Mouse (Mus musculus) neural tube, embryonic 11.5 days (tissue): ENCODE measurements around the gene Qpct. TPM values are rescaled to one million over a fixed set of nuclear protein-coding genes. Genes with fewer than 3 reads are reported as not detected.
"Not testable (repeated sequence)": the region's sequence is repeated elsewhere in the genome, so short reads cannot be mapped to it uniquely, and the experiment has no call there.

Source experiments
- ATAC-seq: fragments of 200-750 bp; cut with Nextera tagmentation; 2 replicates; pipeline ENCODE4 v1.8.0; 2017; ENCODE audit warnings: moderate number of reproducible peaks, mild to moderate bottlenecking, moderate TSS enrichment, moderate library complexity; ENCODE audit not compliant: insufficient read depth, low FRiP score, low TSS enrichment
- DNase-seq: peaks from one replicate; pipeline ENCODE4 v3.0.0-alpha.2; 2015; ENCODE audit warnings: low spot score
- H3K27ac ChIP-seq: fragments of 300-500 bp; sonication (generic); 2 replicates; pipeline ENCODE4 v1.5.1; 2014; ENCODE audit warnings: low read depth, mild to moderate bottlenecking, low read length
- H3K27me3 ChIP-seq: fragments of 300-500 bp; sonication (generic); 2 replicates; pipeline ENCODE4 v1.6.1; 2014; ENCODE audit warnings: mild to moderate bottlenecking, low read length, mixed read lengths; ENCODE audit not compliant: control insufficient read depth, insufficient read depth
- H3K36me3 ChIP-seq: fragments of 300-500 bp; sonication (generic); 2 replicates; pipeline ENCODE4 v1.6.1; 2014; ENCODE audit warnings: mild to moderate bottlenecking, low read length, moderate library complexity, mixed read lengths; ENCODE audit not compliant: control insufficient read depth, insufficient read depth
- H3K4me1 ChIP-seq: fragments of 300-500 bp; sonication (generic); 2 replicates; pipeline ENCODE4 v1.6.1; 2014; ENCODE audit warnings: low read length, mixed read lengths; ENCODE audit not compliant: control insufficient read depth, insufficient read depth
- H3K4me2 ChIP-seq: fragments of 300-500 bp; sonication (generic); 2 replicates; pipeline ENCODE4 v1.6.1; 2014; ENCODE audit warnings: low read depth, mild to moderate bottlenecking, moderate library complexity
- H3K4me3 ChIP-seq: fragments of 300-500 bp; sonication (generic); 2 replicates; pipeline ENCODE4 v1.5.1; 2014; ENCODE audit warnings: low read depth, low read length
- H3K9ac ChIP-seq: fragments of 300-500 bp; sonication (generic); 2 replicates; pipeline ENCODE4 v1.6.1; 2014; ENCODE audit warnings: mild to moderate bottlenecking, low read length
- H3K9me3 ChIP-seq: fragments of 300-500 bp; sonication (generic); 2 replicates; pipeline ENCODE4 v1.6.1; 2016; ENCODE audit warnings: low read length; ENCODE audit not compliant: control insufficient read depth
- WGBS: fragments of 180-500 bp; shearing (Covaris S2); extraction: QIAGEN DNeasy Blood & Tissue Kit; methylation state at CpG from one replicate; pipeline ENCODE4 v1.1.7; 2014; 5-methylcytosine and 5-hydroxymethylcytosine counted together
- polyA plus RNA-seq: library from polyadenylated mRNA; unstranded; fragments of >200 nt; fragmentation: Nextera tagmentation; extraction: Ambion mirVana; gene quantifications from 2 replicates; pipeline ENCODE4 v1.2.1, GENCODE M21; 2014

The Qpct gene
- polyA plus RNA-seq, 1 experiment from 2014 or later, result 6.4 TPM

DNA sequence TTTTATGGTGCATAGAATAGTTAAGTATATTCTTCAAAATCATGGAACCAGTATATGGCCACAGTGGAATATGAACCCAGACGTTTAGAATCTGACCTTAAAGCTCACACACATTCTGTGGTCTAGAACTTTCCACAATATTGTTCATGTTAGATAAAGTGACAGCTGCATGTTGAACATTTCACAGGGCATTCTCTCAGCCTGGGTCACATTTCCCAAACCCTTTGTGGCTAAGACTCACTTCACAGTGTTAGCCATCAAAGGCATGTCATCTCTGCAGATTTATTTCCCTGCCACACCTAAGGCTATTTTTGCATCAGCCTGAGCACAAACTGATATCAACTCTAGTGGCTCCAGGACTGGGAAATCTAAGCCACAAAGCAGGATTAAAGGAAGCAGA, 40.0 kb downstream of the Qpct start:
- Histone ChIP-seq H3K9ac (no peak overlapping the region), H3K27me3 (no peaks in the 10 kb centered on the region), H3K4me3 (no peak overlapping the region), H3K4me1 (no peaks in the 10 kb centered on the region), H3K4me2 (no peak overlapping the region), H3K36me3 (no peaks in the 10 kb centered on the region), H3K9me3 (no peaks in the 10 kb centered on the region), H3K27ac (no peak overlapping the region)
- ATAC-seq, result no peak
- DNase-seq, result no peak
- WGBS, result 64% methylated on average over 1 of the region's 1 CpGs

DNA sequence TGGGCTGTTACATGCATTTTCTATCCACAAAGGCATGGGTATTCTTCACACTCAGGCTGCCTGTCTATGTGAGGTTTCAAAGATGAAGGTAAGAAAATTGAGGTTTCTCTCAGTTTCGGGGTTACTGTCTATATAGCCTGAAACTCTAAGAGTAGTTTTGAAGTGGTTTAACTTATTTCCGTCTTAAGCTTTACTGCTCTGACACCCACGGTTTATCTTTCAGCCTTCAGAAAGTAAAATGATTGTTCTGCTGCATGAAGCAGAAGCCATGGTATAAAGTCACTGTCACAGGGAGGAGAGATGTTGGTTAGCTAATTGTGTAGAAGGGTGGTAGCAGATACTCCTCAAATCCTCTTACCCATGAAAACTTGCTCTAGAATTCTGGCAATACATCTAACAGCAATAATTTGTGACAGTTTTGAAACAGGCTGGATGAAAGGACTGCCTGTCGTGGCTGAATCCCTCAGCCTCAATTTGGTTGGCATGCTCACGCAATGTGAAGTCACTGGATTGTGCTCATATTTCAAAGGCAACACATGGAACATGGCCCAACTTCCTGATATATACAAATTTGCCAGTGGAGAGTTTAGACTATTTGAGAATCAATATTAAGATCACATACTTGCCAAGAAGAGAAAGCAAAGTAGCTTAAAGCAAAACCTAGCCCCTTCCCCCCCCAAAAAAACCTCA, 41.7 kb downstream of the Qpct start:
- 72% methylated on average over 5 of the region's 5 CpGs for WGBS
- no peak for ATAC-seq

DNA sequence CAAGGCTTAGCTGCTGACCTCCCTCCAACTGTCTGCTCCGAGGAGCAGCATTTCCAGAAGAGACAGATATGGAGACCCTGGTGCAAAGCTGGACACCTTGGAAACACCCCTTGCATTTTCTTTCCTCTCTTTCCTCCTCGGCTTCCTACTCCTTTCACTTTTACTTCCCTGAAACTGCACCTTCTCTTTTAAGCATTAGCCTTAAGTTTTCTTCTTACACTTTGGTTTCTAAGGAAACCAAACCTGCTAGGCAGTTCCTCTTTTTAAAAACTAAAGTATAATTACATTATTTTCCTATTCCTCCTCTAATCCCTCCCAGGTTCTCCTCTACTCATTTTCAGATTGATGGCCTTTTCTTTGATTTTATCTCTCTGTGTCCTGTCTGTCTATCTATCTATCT, 43.9 kb downstream of the Qpct start:
- Histone ChIP-seq H3K9ac (no peak overlapping the region), H3K4me2 (no peak overlapping the region), H3K27me3 (no peaks in the 10 kb centered on the region), H3K36me3 (no peaks in the 10 kb centered on the region), H3K27ac (no peak overlapping the region), H3K4me3 (no peak overlapping the region), H3K4me1 (no peaks in the 10 kb centered on the region), H3K9me3 (no peaks in the 10 kb centered on the region)
- WGBS, result 87% methylated on average over 2 of the region's 2 CpGs
- DNase-seq (no peak), ATAC-seq (no peak)

More for the DNA sequence above, 41.7 kb downstream of the Qpct start:
- Histone ChIP-seq H3K27me3 (no peaks in the 10 kb centered on the region), H3K36me3 (no peaks in the 10 kb centered on the region), H3K27ac (no peak overlapping the region), H3K9me3 (no peaks in the 10 kb centered on the region), H3K4me1 (no peaks in the 10 kb centered on the region), H3K9ac (no peak overlapping the region), H3K4me3 (no peak overlapping the region), H3K4me2 (no peak overlapping the region)
- no peak for DNase-seq

DNA sequence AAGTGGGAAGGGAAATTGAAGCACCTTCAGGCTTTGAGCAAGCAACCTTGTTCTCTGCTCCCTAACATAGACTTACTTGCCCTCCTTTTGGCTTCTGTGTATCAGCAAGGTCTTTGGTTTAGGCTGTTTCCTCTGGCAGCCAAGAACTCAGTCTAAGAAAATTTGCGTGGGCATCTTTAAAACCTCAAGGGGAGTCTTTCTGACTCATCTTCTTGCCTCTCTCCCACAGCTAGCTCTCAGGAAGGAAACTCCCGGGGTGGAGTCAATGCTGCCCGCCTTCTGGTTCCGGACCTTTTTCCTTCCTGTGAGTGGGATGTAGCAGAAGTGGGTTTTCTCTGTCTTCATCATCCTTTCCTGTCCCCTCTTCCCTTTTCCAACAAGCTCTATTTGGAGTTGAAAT, 48.2 kb downstream of the Qpct start:
- DNase-seq (no peak), ATAC-seq (no peak)
- no peaks in the 10 kb centered on the region for H3K27me3 ChIP-seq
- H3K9ac ChIP-seq, result no peak overlapping the region
- no peak overlapping the region for H3K27ac ChIP-seq
- no peaks in the 10 kb centered on the region for H3K4me1 ChIP-seq
- no peaks in the 10 kb centered on the region for H3K9me3 ChIP-seq
- 90% methylated on average over 4 of the region's 4 CpGs for WGBS
- no peak overlapping the region for H3K4me3 ChIP-seq
- no peaks in the 10 kb centered on the region for H3K36me3 ChIP-seq
- H3K4me2 ChIP-seq, result no peak overlapping the region

DNA sequence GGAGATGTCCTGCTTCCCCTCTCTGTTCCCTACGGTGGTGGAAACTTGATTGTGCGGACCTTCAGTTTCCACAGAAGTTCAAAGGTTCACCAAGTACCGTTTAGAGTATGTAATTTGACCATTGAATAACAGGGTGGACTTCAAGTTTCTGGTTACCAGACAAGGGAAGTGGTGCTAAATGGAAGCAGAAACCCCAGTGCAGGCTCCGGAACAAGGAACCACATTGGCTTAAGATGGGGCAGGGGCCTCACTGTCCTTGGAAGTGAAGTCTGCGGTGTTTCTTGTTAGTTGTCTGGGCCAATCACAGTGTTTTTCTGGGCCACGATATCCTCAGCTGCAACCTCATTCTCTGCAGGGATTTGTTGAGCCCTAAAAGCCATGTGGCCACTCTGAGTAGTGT, 56.5 kb downstream of the Qpct start:
- Histone ChIP-seq H3K4me3 (no peak overlapping the region), H3K36me3 (no peaks in the 10 kb centered on the region), H3K9me3 (no peaks in the 10 kb centered on the region), H3K27me3 (no peaks in the 10 kb centered on the region), H3K9ac (no peak overlapping the region), H3K4me1 (no peaks in the 10 kb centered on the region), H3K4me2 (no peak overlapping the region), H3K27ac (no peak overlapping the region)
- WGBS, result 87% methylated on average over 6 of the region's 6 CpGs
- no peak for DNase-seq
- no peak for ATAC-seq

DNA sequence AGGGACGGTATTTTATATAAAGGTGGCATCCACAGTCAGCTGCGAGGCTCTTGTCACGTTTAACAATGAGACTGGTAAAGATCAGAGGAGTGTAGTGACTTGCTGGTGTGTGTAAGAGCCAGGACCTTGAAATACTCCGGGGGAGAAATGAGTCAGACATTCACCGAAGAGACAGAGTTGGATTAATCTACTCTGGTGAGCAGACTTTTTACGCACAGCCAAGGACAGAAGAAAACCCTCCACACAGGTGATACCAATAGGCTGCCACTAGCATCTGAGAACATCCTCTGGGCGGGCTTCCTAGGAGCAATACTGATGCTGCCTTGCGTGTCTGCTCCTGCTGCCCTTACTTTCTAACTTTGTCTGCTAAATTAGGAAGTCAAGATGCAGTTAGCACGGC, 57.9 kb downstream of the Qpct start:
- Histone ChIP-seq H3K36me3 (no peaks in the 10 kb centered on the region), H3K27me3 (no peaks in the 10 kb centered on the region), H3K4me2 (no peak overlapping the region), H3K9ac (no peak overlapping the region), H3K4me3 (no peak overlapping the region), H3K9me3 (no peaks in the 10 kb centered on the region), H3K4me1 (no peaks in the 10 kb centered on the region), H3K27ac (no peak overlapping the region)
- DNase-seq (no peak), ATAC-seq (no peak)
- 77% methylated on average over 9 of the region's 9 CpGs for WGBS

DNA sequence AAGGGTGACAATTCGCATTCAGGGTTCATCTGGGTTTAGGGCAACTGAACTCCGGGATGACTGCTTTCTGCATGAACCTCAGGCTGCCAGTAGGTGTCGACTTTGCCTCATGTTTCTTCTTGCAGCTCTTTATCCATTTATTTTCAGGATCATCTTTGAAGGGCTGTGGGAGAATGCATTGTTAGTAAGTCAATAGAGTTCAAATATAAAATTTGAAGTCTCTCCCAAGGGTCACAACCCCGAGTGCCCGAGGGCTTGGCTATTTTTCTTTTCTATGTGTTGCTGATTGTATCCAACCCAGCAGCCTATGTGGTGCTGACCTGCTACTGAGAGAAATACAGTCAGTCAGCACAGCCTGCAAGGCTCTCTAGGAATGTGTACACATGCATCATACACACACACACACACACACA, 59.2 kb downstream of the Qpct start:
- DNase-seq, result peak; percentile 48
- peak; percentile 58 for ATAC-seq
- WGBS, result 25% methylated on average over 5 of the region's 5 CpGs

DNA sequence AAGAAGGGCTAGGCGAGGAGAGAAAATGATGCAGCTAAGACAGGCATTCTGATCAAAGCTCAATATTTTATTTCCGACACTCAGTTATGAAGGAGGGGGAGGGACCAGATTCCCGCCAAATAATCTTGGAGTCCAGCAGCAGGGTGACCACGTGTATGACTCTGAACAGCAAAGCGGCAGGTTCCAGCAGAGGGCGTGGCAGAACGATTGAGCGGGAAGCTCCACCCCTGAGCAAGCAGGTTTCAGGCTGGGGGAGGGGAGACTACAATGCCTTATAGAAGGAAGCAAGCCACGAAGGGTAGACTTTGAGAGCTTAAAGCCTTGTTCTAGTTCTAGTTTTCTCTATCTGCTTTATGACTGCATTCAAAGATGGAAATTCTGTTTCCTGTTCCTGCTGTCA, 63.5 kb downstream of the Qpct start:
- H3K27ac ChIP-seq, H3K9me3 ChIP-seq, H3K9ac ChIP-seq, H3K4me2 ChIP-seq, H3K4me3 ChIP-seq, H3K4me1 ChIP-seq, H3K36me3 ChIP-seq, ATAC-seq, DNase-seq, H3K27me3 ChIP-seq: not testable (repeated sequence)
- WGBS, result 64% methylated on average over 9 of the region's 9 CpGs

More for the DNA sequence above, 59.2 kb downstream of the Qpct start:
- Histone ChIP-seq H3K9ac (no peak overlapping the region), H3K4me2 (no peak overlapping the region), H3K36me3 (no peaks in the 10 kb centered on the region), H3K4me1 (no peaks in the 10 kb centered on the region), H3K27me3 (no peaks in the 10 kb centered on the region), H3K27ac (no peak overlapping the region), H3K9me3 (no peaks in the 10 kb centered on the region), H3K4me3 (no peak overlapping the region)

DNA sequence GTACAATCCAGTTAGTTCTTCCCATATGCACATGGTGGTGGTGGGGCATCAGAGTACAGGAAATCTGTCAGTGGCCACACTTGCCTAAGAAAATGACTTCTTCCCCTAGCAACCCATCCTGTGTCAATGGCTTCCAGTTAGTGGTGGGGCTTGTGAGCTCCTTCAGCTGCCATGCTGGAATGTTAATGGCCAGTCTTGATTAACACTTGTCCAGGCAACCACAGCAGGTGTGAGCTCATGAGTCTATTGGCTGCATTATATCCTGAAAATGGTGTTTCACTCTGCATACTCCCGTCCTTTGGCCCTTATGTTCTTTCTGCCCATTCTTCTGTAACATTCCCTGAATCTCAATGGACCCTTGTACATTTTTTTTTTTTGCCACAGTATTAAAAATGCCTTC, 67.4 kb downstream of the Qpct start:
- H3K36me3 ChIP-seq, result no peaks in the 10 kb centered on the region
- no peaks in the 10 kb centered on the region for H3K27me3 ChIP-seq
- no peak for DNase-seq
- no peaks in the 10 kb centered on the region for H3K9me3 ChIP-seq
- H3K4me1 ChIP-seq, result no peaks in the 10 kb centered on the region
- WGBS, result 89% methylated on average over 1 of the region's 1 CpGs
- ATAC-seq, result no peak
- H3K27ac ChIP-seq, result no peak overlapping the region
- no peak overlapping the region for H3K4me2 ChIP-seq
- H3K9ac ChIP-seq, result no peak overlapping the region
- H3K4me3 ChIP-seq, result no peak overlapping the region
